Mouse (Mus musculus) gastrocnemius, adult 18-20 months (tissue): Measurements from ENCODE around the gene Saal1. TPM values are rescaled to one million over a fixed set of nuclear protein-coding genes. Genes with fewer than 3 reads are reported as not detected.
"Not testable (repeated sequence)": the region's sequence is repeated elsewhere in the genome, so short reads cannot be mapped to it uniquely, and the experiment has no call there.

Experiments
- DNase-seq: peaks from one replicate; pipeline ENCODE4 v3.0.0; 2021; ENCODE audit warnings: low spot score
- total RNA-seq, 2 experiments: library from RNA; stranded (reverse); gene quantifications; 2 replicates each; pipeline ENCODE4 v1.2.3; 2021

Saal1 gene
- total RNA-seq, 2 experiments from 2014 or later: 2.7 to 3.0 TPM

DNA sequence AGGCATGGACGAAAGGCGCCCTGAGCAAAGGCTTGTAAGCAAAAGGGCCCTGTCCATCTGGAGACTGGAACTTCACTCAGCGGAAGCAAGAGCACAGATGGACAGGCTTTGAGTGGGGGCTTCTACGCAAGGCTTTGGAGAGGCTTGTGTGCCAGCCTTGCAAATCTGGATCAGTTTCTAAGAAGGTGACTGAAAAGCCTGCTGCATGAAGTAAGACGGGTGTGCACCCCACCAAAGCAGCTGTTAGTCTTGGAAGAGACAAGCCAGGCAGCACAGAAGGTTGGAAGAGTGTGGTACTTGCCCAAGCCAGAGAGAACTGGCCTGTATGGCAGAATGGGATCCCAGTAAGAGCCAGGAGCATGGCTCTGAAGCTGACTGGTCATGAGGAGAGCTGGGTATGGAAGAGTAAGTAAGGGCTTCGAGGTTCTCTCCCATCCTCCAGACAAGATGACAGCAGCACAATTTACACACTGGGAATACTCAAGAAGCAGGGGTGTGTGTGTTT, 9.9 kb downstream of the Saal1 start:
- no peak for DNase-seq

- DNase-seq: no peak
Observed at GRCm38 (mm10) chr7:46696754-46697153, 13.7 kb downstream of the Saal1 start.

- DNase-seq: no peak
Observed at GRCm38 (mm10) chr7:46686827-46687226, 23.7 kb downstream of the Saal1 start.

- no peak for DNase-seq
Observed at GRCm38 (mm10) chr7:46680732-46681131, 29.7 kb downstream of the Saal1 start.

GRCm38 (mm10) chr7:46679044-46679443, 31.4 kb downstream of the Saal1 start:
- DNase-seq: not testable (repeated sequence)

GRCm38 (mm10) chr7:46678417-46678816, 32.1 kb downstream of the Saal1 start:
- no peak for DNase-seq

DNA sequence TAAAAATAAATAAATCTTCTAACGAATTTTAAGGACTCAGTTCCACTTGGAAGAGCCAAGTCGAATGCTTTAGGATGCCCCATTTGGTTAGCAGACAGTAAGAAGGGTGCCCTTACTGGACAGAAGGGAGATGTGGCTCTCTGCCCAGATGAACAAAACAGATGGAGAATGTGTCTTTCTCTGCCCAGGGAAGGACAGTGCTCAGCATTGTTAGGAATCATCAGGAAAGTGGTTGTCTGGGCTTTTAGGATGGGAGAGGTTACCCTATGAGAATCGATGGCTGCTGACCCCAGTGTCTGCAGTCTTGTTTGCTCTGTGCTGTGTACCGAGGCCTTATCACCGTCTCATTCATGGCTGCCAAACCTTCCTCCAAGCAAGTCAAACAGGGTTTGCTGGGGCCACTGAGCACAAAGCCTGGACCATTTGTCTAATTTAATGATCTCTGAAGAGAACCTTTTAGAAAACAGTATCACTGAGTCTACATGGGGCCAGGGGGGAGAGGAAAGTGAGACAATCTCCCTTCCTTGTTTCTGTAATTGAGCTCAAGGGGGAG, 33.6 kb downstream of the Saal1 start:
- DNase-seq: no peak

DNA sequence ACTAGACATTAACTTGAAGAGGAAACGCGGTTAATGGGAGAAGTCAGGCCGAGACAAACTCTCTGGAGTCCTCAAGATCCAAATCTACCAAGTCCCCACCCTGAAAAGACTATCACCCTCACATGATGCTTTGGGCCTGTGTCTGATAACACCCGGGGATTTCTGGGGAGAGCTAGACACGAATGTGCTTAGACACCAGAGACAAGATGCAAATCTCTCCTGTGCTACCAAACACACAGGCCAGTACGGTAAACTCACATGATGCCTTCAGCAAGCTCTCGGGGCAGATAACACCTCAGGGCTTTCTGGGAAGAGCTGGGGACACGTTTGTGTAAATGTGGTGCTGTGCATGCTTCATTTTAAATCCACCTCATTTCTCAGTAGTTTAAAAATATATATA, 34.6 kb downstream of the Saal1 start:
- no peak for DNase-seq

GRCm38 (mm10) chr7:46675061-46675460, 35.4 kb downstream of the Saal1 start:
- DNase-seq: no peak

GRCm38 (mm10) chr7:46672160-46672672, 38.3 kb downstream of the Saal1 start, which contains the start of gene Tph1:
TSS of gene Tph1 (minus strand) at chr7:46672537.
- peak; percentile 26 for DNase-seq

- no peak for DNase-seq
Observed at GRCm38 (mm10) chr7:46667256-46667655, 43.2 kb downstream of the Saal1 start.

DNA sequence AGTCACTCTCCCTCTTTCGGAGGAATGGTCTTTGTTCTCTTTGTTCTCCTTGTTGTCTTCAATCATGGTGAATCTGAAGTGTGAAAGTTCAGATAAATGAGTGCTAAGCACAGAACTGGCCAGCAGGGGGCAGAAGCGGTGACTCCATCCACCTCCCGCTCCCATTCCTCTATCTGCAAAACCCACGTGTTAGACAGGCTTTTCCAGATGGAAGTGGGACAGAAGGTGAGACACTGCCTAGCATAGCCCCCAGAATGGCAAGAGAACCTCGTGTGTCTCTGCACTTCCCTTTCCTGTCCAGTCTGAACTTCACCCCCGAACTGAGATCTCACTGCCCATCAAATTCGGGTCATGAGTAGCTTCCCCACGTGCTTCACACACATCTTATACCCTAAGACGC, 45.2 kb downstream of the Saal1 start:
- DNase-seq: peak; percentile 12

DNA sequence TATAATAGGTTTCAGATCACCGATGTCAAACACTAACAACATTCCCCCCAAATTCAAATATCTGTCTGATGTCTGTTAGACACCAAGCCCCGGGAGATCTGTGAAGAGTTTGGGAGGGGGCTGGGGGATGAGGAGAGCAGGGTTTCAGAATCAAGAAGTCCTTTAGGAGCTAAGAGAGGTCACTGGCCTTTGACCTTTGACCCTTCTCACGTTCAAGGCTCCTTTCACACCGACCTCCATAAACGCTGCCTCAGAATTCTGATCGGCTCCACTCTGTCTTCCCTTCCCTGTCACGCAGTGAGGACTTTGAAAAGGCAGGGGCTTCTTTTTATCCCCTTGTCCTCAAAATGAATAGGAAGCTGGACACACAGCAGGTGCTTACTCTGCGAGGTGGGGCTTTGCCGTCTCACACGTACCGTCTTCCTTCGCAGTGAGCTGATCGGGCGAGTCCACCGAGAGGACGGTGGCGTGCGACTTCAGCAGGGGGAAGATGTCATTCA, 48.8 kb downstream of the Saal1 start:
- DNase-seq: no peak

- DNase-seq: no peak
Observed at GRCm38 (mm10) chr7:46652279-46652678, 58.2 kb downstream of the Saal1 start.

GRCm38 (mm10) chr7:46650231-46650630, 60.2 kb downstream of the Saal1 start:
- not testable (repeated sequence) for DNase-seq

DNA sequence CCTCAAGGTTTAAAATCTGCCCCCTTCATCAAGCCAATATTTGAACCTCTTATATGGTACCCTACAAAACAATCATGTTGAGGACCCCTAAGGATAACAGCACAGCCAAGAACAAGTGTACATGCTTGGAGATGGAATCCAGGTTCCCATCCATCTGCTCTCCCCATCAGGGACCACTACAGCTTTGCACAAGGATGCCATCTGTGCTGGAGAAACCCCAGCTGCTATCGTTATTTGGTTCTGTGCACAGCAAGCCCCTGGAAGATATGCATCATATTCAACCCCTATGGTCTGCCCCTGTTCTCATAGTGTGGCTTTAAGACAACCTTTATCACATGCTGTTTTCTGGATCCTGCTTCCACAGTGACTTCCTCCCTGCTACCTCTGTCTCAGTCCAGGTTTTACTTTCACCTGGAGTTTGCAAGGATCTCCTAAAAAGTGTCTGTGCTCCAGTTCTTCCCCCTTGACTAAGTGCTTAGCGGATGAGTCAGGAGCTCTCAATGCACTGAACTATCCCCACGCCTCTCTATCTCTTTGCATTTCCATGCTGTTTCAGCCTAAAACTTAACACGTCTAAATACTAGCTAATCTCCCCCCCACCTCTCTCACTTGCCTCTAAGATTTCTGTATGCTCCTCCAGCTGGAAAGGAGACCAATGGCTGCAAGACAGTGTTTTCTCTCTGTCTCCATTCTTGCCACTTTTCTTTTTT, 61.9 kb downstream of the Saal1 start:
- DNase-seq: no peak

DNA sequence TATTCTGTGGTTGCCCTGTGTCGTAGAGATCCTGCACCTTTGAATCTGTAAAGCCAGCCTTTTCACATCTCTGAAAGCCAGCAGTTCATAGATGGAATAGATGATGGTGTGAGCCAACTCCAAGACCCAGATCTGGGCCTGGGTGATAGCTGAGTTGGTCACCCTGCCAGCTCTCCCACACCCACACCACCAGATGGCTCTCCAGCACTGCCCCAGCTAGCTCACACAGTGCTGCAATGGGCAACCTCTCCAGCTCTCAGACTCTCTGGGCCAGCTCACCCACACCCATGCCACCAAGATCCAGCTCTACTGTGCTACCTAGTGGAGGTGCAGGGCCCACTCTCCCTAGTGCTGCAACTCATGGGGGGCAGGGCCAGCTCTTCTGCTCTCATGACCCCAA, 67.3 kb downstream of the Saal1 start:
- no peak for DNase-seq

GRCm38 (mm10) chr7:46640062-46640461, 70.4 kb downstream of the Saal1 start:
- no peak for DNase-seq

DNA sequence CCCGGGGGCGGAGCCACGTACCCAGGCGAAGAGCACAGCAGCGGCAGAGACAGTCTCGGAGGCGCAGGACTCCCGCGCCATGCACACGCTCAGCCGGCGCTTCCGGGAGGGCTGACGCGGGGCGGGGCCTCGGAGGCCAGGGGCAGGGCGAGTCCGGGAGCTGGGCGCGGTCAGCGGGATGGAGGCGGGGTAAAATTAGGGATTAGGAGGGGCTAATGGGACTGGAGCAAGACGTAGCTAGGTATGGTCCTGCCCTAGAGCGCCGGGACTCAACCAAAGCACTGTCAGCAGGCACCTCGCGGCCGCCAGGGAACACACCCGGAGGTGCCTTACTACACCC, 70.8 kb downstream of the Saal1 start, which contains the start of gene Sergef:
TSS of gene Sergef (minus strand) at position 116 of the 340 bp plus-strand sequence.
- DNase-seq: peak; percentile 93

DNA sequence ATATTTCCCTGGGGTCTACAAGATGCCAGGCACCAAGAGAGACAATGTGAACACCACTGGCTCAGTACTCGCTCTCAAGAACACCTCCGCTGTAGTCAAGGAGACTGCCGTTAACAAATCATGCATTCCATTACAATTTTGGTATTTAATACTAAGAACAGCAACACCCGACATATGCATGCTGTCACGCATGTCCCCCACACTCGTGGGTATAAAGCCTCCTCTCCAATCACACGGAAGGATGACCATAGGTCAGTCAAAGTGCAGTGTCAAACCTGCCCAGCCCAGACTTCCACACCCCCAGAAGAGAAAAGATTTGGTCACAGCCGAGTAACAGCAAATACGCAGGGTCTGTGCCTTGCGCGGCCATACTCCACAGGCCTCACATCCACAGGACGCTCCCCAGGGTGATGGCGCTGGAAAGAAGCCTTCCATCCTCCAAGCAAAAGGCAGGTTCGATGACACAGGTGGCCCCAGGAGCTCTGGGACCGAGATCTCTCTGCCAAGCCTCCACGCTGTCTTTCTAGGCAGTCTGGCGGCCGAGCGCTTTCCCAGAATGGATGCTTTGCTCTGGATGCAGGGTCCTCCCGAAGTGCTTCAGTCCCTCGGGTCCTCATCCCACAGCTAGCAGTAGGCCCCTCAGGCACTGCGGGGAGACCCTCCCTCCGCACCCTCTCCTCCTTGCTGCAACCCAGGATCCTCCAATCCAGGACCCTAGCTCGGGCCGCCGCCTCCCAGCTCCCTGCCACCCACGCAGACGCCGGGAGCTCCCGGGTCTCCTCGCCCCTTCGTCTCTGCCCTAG, 71.4 kb downstream of the Saal1 start:
- DNase-seq: no peak
